27 mouse cellular contexts compared by ENCODE assay signal in the genomic region with DNA sequence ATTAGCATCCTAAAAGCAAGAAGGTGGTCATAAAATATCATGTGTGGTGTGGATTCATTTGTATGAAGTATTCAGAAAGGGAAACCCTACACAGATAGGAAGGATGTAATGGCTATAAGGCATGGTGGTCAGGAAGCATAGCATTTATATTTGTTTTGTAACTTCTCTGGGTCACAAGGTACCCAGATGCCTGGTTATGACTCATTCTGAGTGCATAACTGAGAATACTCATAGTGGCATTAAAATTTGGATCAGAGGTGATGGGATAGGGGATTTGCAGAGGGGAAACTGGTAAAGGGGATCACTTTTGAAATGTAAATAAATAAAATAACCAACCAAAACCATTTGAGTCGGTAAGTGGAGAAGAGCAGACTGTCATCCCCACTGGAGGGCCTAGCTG.
"Had no signal": no experiment of that assay in that cellular context is flagged by ENCODE, and none has a peak within 500 bp of the region (broad histone marks: within the 10 kb centered on the region; RNA-seq: fewer than 3 reads in every experiment).

No protein-coding gene starts in this region.

- DNase-seq: cerebellum, adult 9-10 months; cerebellum, adult 9-11 months; cerebellum, postnatal 10 days; cerebellum, postnatal 14 days; cerebellum, postnatal 25 days; cerebellum, postnatal 36 days; embryo, embryonic 11 days; forebrain, postnatal 0 days; gastrocnemius, adult 2 months; gastrocnemius, postnatal 10 days; gastrocnemius, postnatal 14 days; gastrocnemius, postnatal 25 days; gastrocnemius, postnatal 36 days; heart, adult 11 months; heart, adult 18-20 months; heart, adult 2 months had no signal

- H3K4me3 ChIP-seq: embryonic facial prominence, embryonic 10.5 days; embryonic facial prominence, embryonic 12.5 days; embryonic facial prominence, embryonic 13.5 days; embryonic facial prominence, embryonic 15.5 days; erythroblast, embryonic 14.5 days; forebrain, embryonic 10.5 days; forebrain, embryonic 12.5 days; forebrain, embryonic 13.5 days; forebrain, embryonic 15.5 days; gastrocnemius, adult 2 months; heart, adult 2 months had no signal

- H3K27me3 ChIP-seq: embryonic facial prominence, embryonic 12.5 days; embryonic facial prominence, embryonic 13.5 days; embryonic facial prominence, embryonic 15.5 days; forebrain, embryonic 12.5 days; forebrain, embryonic 13.5 days; forebrain, embryonic 15.5 days had no signal

- H3K36me3 ChIP-seq: embryonic facial prominence, embryonic 10.5 days; embryonic facial prominence, embryonic 12.5 days; embryonic facial prominence, embryonic 13.5 days; embryonic facial prominence, embryonic 15.5 days; forebrain, embryonic 10.5 days; forebrain, embryonic 12.5 days; forebrain, embryonic 15.5 days had no signal

- ATAC-seq: forebrain, embryonic 13.5 days; forebrain, embryonic 14.5 days; forebrain, embryonic 15.5 days; forebrain, embryonic 16.5 days; forebrain, postnatal 0 days had no signal
